Mouse (Mus musculus) monocyte, adult 59 days (primary cell): ENCODE data around the gene Rnf222. TPM values are rescaled to one million over a fixed set of nuclear protein-coding genes. Genes with fewer than 3 reads are reported as not detected.

Experiments
- total RNA-seq, 2 experiments: library from RNA; stranded (reverse); gene quantifications; one replicate each; pipeline ENCODE4 v1.2.4; 2023

The Rnf222 gene
- not detected for total RNA-seq

DNA sequence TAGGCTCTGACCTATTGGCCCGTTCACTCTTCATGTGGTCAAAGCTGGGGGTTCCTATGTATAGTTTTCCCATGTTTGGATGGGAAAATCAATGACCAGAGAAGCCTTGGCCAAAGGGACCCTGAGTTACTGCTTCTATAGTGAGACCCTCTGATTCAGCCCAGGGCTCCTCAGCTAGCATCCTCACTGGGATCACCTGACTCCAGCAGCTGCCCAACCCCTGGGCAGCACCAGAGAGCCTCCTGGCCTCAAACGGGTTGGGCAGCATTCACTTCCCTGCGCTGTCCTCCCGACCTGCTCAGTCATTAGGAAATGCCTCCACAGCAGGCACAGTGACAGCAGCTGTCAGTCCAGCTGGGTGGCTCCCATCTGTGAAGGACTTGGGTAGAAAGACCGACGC, at the start of gene Rnf222:
Rnf222 (plus strand) TSS at position 301 of the 400 bp plus-strand sequence.

DNA sequence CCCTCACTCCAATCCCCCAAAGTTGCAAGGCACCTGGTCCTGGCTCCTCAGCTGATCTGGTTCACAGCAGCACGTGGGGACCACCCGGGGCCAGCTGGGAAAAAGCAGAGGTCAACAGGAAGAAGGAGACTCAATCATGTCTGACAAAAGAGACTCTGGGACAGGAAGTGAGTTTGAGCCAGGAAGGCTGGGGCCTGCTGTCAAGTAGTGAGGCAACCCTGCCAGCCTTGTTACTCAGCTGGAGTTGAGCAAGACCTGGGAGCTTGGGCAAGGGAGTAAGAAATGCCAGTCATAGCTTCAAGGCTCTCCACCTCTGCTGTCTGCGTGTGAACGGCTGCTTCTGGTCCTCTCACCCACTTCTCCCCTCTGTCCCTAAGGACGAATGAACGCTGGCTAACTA, 16.6 kb upstream of the Rnf222 start, which contains the start of gene Ndel1:
Ndel1 (minus strand) TSS at position 111 of the 400 bp plus-strand sequence.

DNA sequence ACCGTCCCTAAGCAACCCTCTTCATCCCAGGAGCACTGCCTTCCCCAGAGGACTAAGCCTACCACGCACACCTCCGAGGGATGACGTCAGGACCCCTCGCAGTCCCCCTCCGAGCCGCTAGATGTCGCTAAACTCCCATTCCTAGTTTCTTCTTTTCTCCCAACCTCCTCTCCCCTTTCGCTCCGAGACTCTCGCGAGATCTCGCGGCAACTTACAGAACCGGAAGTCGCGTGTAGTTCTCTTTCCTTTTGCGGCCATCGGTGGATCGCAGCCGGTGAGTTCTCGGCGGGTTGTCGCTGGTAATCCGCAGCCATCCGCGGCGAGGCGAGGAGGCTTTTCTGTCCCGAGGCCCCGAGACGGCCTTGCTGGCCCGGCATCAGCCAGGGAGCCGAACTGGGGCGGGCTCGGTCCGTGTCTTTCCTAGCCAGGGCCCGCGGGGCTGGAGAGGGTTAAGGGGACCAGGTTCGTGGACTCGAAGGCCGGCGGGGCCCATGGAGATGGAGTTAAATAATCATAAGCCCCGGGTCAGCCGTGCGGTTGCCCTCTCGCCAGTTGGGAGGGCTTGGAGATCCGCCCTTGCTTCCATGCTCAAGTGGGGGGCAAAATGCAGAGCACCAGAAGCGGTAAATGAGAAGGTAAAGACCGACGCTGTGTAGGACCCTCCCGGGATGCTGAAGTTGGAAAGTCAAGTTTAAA, 13.1 kb downstream of the Rnf222 start, which contains the start of gene Rpl26:
Rpl26 (plus strand) TSS at position 233 of the 696 bp plus-strand sequence.

DNA sequence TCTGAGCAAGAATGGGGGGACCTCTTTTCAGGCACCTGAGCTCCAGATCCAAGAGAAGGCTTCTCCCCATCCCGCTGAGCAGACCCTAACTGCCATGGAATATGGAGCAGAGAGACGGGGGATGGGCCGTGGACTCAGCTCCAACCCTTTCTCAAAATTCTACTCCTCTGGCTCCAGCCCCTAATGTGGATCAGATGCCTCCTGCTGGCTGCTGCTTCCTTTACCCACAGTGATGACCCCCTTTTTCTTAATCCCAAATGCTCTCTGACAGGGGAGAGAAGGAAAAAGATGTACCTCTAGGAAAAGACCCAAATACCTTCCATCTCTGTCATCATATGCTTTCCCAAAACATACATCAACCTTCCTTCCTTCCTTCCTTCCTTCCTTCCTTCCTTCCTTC, 38.6 kb downstream of the Rnf222 start, which contains the start of gene Odf4:
Odf4 (minus strand) TSS at position 101 of the 400 bp plus-strand sequence.

Other genes starting within 250 kb of the Rnf222 start
- gene Myh10, start 197.0 kb upstream of the Rnf222 start, total RNA-seq: 1 to 10 TPM; 1.3 to 1.9 TPM
- 100 to 1,000 TPM; 151 to 155 TPM for gene Ndel1, start 16.7 kb upstream of the Rnf222 start, total RNA-seq
- 1,000 to 10,000 TPM; 1,720 to 1,823 TPM for gene Rpl26, start 13.0 kb downstream of the Rnf222 start, total RNA-seq
- gene Odf4, start 38.5 kb downstream of the Rnf222 start, total RNA-seq: not detected
- gene Arhgef15, start 68.9 kb downstream of the Rnf222 start, total RNA-seq: not detected
- gene Slc25a35, start 79.6 kb downstream of the Rnf222 start, total RNA-seq: 1 to 10 TPM; 2.6 to 3.1 TPM
- 1 to 10 TPM; 2.0 to 5.2 TPM for gene Rangrf, start 86.6 kb downstream of the Rnf222 start, total RNA-seq
- 1 to 10 TPM; 7.9 to 8.6 TPM for gene Pfas, start 119.9 kb downstream of the Rnf222 start, total RNA-seq
- gene Ctc1, start 127.4 kb downstream of the Rnf222 start, total RNA-seq: 10 to 100 TPM; 27.8 to 30.5 TPM
- 10 to 100 TPM; 12.5 to 13.0 TPM for gene Aurkb, start 157.1 kb downstream of the Rnf222 start, total RNA-seq
- 10 to 100 TPM; 43.4 to 46.4 TPM for gene Borcs6, start 171.2 kb downstream of the Rnf222 start, total RNA-seq
- gene Tmem107, start 182.3 kb downstream of the Rnf222 start, total RNA-seq: 1 to 10 TPM; 3.9 to 6.5 TPM
- 100 to 1,000 TPM; 151 to 170 TPM for gene Vamp2, start 199.9 kb downstream of the Rnf222 start, total RNA-seq
- 100 to 1,000 TPM; 499 to 544 TPM for gene Per1, start 206.7 kb downstream of the Rnf222 start, total RNA-seq
- gene Hes7, start 231.9 kb downstream of the Rnf222 start, total RNA-seq: under 1 TPM in 1 of 2 experiments, not detected in 1; 0.45 TPM
- gene 9130213A22Rik, start 234.0 kb downstream of the Rnf222 start, total RNA-seq: under 1 TPM; 0.31 to 0.55 TPM
- under 1 TPM; 0.50 to 0.85 TPM for gene Aloxe3, start 237.3 kb downstream of the Rnf222 start, total RNA-seq